Mouse (Mus musculus) liver, embryonic 11.5 days (tissue): ENCODE results near the gene Ampd3. TPM values are rescaled to one million over a fixed set of nuclear protein-coding genes. Genes with fewer than 3 reads are reported as not detected.

Experiments
- microRNA-seq: library from miRNA; unstranded; fragments of <30 nt; microRNA quantifications from one replicate; pipeline ENCODE4, GENCODE M21; 2017; ENCODE audit warnings: borderline number of aligned reads
- polyA plus RNA-seq: library from polyadenylated mRNA; unstranded; fragments of >200 nt; fragmentation: Nextera tagmentation; extraction: Ambion mirVana; gene quantifications from 2 replicates; pipeline ENCODE4 v1.2.1, GENCODE M21; 2014

Gene Ampd3
- polyA plus RNA-seq, 1 experiment from 2014 or later, result 41.1 TPM

Small RNA genes within 50 kb of the gene (microRNA-seq; reads per million reads assigned to microRNA genes)
- gene Gm47282, result 1.1 reads per million

Other genes starting within 250 kb of the Ampd3 start
- 13.8 and 14.6 TPM in 2 replicates for gene Sbf2, start 153.3 kb upstream of the Ampd3 start, polyA plus RNA-seq
- gene Adm, start 140.5 kb upstream of the Ampd3 start, polyA plus RNA-seq, result 8.8 and 10.6 TPM in 2 replicates
- gene Rnf141, start 76.3 kb downstream of the Ampd3 start, polyA plus RNA-seq, result 35.0 and 41.0 TPM in 2 replicates
- 25.7 and 26.9 TPM in 2 replicates for gene Lyve1, start 95.0 kb downstream of the Ampd3 start, polyA plus RNA-seq
- 20.7 and 25.2 TPM in 2 replicates for gene Mrvi1, start 214.3 kb downstream of the Ampd3 start, polyA plus RNA-seq